In genomic region chr12:83650346-83650745, GRCm38 (mm10) we compare ENCODE assay signal across 20 mouse cellular contexts.
"Had no signal": no experiment of that assay in that cellular context is flagged by ENCODE, and none has a peak within 500 bp of the region (broad histone marks: within the 10 kb centered on the region; RNA-seq: fewer than 3 reads in every experiment).

No protein-coding gene starts in this region.

- H3K4me1 ChIP-seq: lung, embryonic 15.5 days; midbrain, embryonic 10.5 days; midbrain, embryonic 12.5 days; neural tube, embryonic 13.5 days; neural tube, embryonic 15.5 days had no signal

- ATAC-seq: lung, postnatal 0 days; midbrain, embryonic 16.5 days had no signal

- H3K4me3 ChIP-seq: lung, embryonic 15.5 days; midbrain, embryonic 10.5 days; midbrain, embryonic 12.5 days; myocyte; neural tube, embryonic 13.5 days; neural tube, embryonic 15.5 days had no signal

- DNase-seq: lung, adult 18-20 months; lung, postnatal 14 days; lung, postnatal 4 days; midbrain, embryonic 14.5 days; retina, postnatal 1 day; right cerebral cortex, adult 18-20 months; right cerebral cortex, postnatal 25 days; right cerebral cortex, postnatal 4 days; spleen, adult 18-20 months; thymus, adult 18-20 months; thymus, postnatal 14 days; thymus, postnatal 36 days had no signal
